Mouse (Mus musculus) retina, adult 2 months (tissue): ENCODE results near the gene Mief2.

ENCODE experiments used
- DNase-seq: peaks from one replicate; pipeline ENCODE4 v3.0.0-alpha.2; 2012; ENCODE audit warnings: low read depth, low spot score

Mief2 gene

DNA sequence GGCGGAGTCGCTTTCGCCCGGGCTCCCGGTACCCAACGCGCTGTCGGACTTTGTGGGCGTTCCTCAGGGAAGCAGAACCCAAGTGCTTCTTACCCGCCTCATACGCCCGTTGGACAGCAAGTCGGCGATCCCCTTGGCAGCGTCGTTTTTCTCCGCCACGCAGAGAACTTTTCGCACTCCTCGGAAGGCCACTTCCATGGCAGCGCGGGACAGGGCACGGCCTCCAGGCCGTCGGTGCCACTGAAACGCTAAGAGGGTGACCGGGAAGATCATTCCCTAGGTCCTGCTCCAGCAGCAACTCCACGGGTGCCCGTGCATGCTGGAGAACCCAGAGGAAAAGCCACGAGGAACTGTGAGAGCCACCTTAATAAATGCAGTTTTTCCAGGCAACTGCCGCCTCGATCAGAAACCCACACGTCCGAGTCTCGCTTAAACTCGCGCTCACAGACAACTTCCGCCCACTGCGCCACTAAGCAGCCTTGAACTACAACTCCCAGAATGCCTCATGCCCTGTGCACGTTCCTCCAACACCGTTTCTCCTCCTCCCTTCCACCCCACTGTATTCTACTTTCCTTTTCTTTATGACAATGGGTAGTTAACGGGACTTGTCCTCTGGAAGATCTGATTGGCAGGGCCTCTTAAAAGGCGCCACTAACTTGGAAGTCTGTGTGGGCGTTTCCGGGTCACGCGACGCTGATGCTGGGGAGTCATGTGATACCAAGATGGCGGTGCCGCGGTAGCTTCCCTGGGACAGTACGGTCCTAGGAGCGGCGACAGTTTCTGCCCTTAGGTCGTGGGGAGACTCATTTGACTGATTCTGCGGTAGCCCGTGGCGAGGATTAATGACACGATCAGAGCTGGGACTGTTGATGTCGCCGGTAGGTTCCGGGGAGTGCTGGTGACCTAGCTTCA lies 48.9 kb downstream of the Mief2 start, which contains the start of the genes Top3a and Smcr8:
Gene Top3a, minus strand, starts transcription at position 537 of the 912 bp plus-strand sequence.
Gene Smcr8, plus strand, starts transcription at position 696 of the 912 bp plus-strand sequence.
- DNase-seq: peak; percentile 80

DNA sequence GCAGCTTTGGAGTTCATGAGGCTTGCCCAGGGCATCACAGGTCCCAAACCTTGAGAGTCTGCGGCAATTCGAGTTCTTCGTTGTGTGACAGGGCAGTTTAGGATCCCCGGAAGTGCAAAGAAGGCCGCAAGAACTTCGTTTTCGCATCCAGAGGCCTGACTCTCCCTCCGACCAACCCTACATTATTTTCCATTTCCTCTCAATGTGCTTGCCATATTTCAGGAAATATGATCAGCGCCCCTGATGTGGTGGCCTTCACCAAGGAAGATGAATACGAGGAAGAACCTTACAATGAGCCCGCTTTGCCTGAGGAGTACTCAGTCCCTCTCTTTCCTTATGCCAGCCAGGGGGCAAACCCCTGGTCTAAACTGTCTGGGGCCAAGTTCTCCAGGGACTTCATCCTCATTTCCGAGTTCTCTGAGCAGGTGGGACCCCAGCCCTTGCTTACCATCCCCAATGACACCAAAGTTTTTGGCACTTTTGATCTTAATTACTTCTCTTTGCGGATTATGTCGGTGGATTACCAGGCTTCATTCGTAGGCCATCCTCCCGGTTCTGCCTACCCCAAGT lies 49.7 kb downstream of the Mief2 start:
- no peak for DNase-seq

DNA sequence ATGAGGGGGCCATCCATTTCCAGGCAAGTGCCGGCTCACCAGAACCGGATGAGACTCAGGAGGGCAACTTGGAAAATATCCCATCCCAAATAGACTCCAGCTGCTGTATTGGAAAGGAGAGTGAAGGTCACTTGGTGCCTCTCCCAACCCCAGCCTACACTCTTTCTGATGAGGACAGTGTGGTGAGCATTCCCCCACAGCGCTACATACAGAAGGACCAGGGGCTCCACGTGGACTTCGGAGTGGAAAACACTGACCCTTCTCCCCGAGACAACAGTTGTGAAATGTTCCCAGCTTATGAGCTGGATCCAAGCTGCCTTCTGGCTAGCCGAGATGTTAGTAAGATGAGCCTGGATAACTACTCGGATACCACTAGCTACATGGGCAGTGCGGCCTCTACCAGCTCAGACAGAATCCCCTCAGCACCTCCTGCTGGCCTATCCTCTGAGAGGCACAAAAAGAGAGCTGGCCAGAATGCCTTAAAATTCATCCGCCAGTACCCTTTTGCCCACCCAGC lies 51.5 kb downstream of the Mief2 start:
- DNase-seq: no peak
